Mouse (Mus musculus) heart, postnatal 0 days (tissue): ENCODE measurements around the gene Aym1.

Experiments
- CTCF ChIP-seq: IDR thresholded peaks from 2 replicates; pipeline ENCODE4 v1.5.1; 2016; ENCODE audit warnings: antibody characterized with exemption, control low read depth, low read depth
- EP300 ChIP-seq: IDR thresholded peaks from 2 replicates; pipeline ENCODE4 v1.6.1; 2016; ENCODE audit warnings: antibody characterized with exemption, low read depth

DNA sequence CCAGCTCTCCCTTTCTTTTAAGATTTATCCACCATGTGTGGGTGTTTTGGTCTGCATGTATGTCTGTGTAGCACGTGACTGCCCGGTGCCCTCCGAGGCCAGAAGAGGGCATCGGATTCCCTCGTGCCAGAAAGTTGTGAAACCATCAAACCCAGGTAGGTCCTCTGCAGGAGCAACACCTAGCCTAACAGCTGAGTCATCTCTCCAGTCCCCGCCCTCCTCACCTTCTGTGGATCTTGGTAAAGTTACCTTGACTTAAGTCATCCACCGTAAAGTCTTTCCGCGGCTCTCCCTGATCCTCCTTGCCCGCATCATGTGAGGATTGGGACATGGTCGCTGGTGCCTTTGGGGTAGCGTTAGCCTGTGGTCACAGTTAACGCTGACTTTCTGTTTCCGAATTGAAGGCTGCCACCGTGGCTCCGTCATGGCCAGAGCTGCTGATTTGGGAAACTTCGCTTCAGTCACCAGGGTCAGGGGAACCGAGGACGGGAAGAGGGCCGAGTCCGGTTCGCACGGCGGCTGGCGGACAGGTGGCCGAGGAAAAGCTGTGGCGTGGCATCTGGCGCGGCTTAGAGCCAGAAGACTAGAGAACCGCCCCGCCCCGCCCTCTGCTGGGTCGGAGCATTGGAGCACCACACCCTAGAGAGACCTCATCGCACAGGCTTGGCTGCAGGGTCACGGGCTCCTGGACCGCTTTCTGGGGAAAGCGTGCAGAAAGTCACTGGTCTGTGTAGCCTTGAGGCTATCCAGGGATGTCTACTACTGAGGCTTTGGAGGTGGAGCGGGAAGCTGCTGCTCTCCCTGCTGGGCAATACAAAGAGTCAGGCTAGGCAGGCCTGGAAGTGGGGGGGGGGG, 33.1 kb upstream of the Aym1 start:
- TF ChIP-seq EP300 (no peak), CTCF (no peak)
